Mouse (Mus musculus): Measurements from ENCODE around the gene Chka. TPM values are rescaled to one million over a fixed set of nuclear protein-coding genes. Genes with fewer than 3 reads are reported as not detected.

Chka gene
- polyA plus RNA-seq, 1 experiment = 30.9 TPM

- Histone ChIP-seq H3K79me2 (ENCODE audit: control insufficient read depth, insufficient read depth) (no peaks in the 10 kb centered on the region), H3K36me3 (ENCODE audit: control insufficient read depth, insufficient read depth) (peaks cover 77% of the 10 kb centered on the region)
Measured at GRCm38 (mm10) chr19:3895171-3895631, 43.6 kb downstream of the Chka start.

GRCm38 (mm10) chr19:3896208-3896607, 44.6 kb downstream of the Chka start:
- Histone ChIP-seq H3ac (ENCODE audit: control insufficient read depth, insufficient read length, low read depth) (no peak overlapping the region), H3K36me3 (ENCODE audit: control insufficient read depth, insufficient read depth) (peaks cover 80% of the 10 kb centered on the region), H3K27me3 (ENCODE audit: control insufficient read depth, insufficient read depth, insufficient read length) (no peaks in the 10 kb centered on the region), H3K4me3 (ENCODE audit: insufficient read depth, poor library complexity, severe bottlenecking) (no peak overlapping the region), H3K79me3 (ENCODE audit: low read depth) (no peaks in the 10 kb centered on the region), H3K79me2 (ENCODE audit: control insufficient read depth, insufficient read depth) (peaks cover 3% of the 10 kb centered on the region)
- no peak for TF ChIP-seq FOSL1 (IDR thresholded peaks at IDR 0.05; ENCODE audit: insufficient read depth, low read length, poor library complexity, severe bottlenecking)
- no peak for TF ChIP-seq CTCF (IDR thresholded peaks at IDR 0.05; ENCODE audit: control insufficient read depth, insufficient read depth, insufficient read length)
- TF ChIP-seq MYOG (IDR thresholded peaks at IDR 0.05; ENCODE audit: control insufficient read depth, extremely low read depth, insufficient read length) = no peak
- TF ChIP-seq USF1 (IDR thresholded peaks at IDR 0.05; ENCODE audit: low read depth) = no peak
- no peak for TF ChIP-seq MYOD1 (IDR thresholded peaks at IDR 0.05; ENCODE audit: control insufficient read depth, insufficient read length, low read depth)
- TF ChIP-seq MAX (IDR thresholded peaks at IDR 0.05) = no peak

More at GRCm38 (mm10) chr19:3895171-3895631, 43.6 kb downstream of the Chka start:
- no peak for TF ChIP-seq MYOG (IDR thresholded peaks at IDR 0.05; ENCODE audit: control insufficient read depth, extremely low read depth, insufficient read length)
- no peak for TF ChIP-seq USF1 (IDR thresholded peaks at IDR 0.05; ENCODE audit: low read depth)
- TF ChIP-seq MAX (IDR thresholded peaks at IDR 0.05) = no peak
- TF ChIP-seq MYOD1 (IDR thresholded peaks at IDR 0.05; ENCODE audit: control insufficient read depth, insufficient read length, low read depth) = no peak
- TF ChIP-seq CTCF (IDR thresholded peaks at IDR 0.05; ENCODE audit: control insufficient read depth, insufficient read depth, insufficient read length) = no peak
- TF ChIP-seq CEBPB (IDR thresholded peaks at IDR 0.05; ENCODE audit: low read depth) = no peak
- no peak for TF ChIP-seq FOSL1 (IDR thresholded peaks at IDR 0.05; ENCODE audit: insufficient read depth, low read length, poor library complexity, severe bottlenecking)
- no peaks in the 10 kb centered on the region for H3K79me3 ChIP-seq (ENCODE audit: low read depth)
- no peak overlapping the region for H3K4me3 ChIP-seq (ENCODE audit: insufficient read depth, poor library complexity, severe bottlenecking)
- no peaks in the 10 kb centered on the region for H3K27me3 ChIP-seq (ENCODE audit: control insufficient read depth, insufficient read depth, insufficient read length)
- H3ac ChIP-seq (ENCODE audit: control insufficient read depth, insufficient read length, low read depth) = no peak overlapping the region

- no peaks in the 10 kb centered on the region for H3K27me3 ChIP-seq (ENCODE audit: control insufficient read depth, insufficient read depth, insufficient read length)
- no peak overlapping the region for H3ac ChIP-seq (ENCODE audit: control insufficient read depth, insufficient read length, low read depth)
- no peak for TF ChIP-seq MYOD1 (IDR thresholded peaks at IDR 0.05; ENCODE audit: control insufficient read depth, insufficient read length, low read depth)
- no peak for TF ChIP-seq MAX (IDR thresholded peaks at IDR 0.05)
- TF ChIP-seq CTCF (IDR thresholded peaks at IDR 0.05; ENCODE audit: control insufficient read depth, insufficient read depth, insufficient read length) = no peak
- no peak for TF ChIP-seq CEBPB (IDR thresholded peaks at IDR 0.05; ENCODE audit: low read depth)
- TF ChIP-seq MYOG (IDR thresholded peaks at IDR 0.05; ENCODE audit: control insufficient read depth, extremely low read depth, insufficient read length) = no peak
- TF ChIP-seq FOSL1 (IDR thresholded peaks at IDR 0.05; ENCODE audit: insufficient read depth, low read length, poor library complexity, severe bottlenecking) = no peak
- no peak for TF ChIP-seq USF1 (IDR thresholded peaks at IDR 0.05; ENCODE audit: low read depth)
- H3K36me3 ChIP-seq (ENCODE audit: control insufficient read depth, insufficient read depth) = peaks cover 87% of the 10 kb centered on the region
- H3K79me2 ChIP-seq (ENCODE audit: control insufficient read depth, insufficient read depth) = peaks cover 17% of the 10 kb centered on the region
- no peak overlapping the region for H3K4me3 ChIP-seq (ENCODE audit: insufficient read depth, poor library complexity, severe bottlenecking)
- peaks cover 1% of the 10 kb centered on the region for H3K79me3 ChIP-seq (ENCODE audit: low read depth)
Measured at GRCm38 (mm10) chr19:3897557-3897956, 46.0 kb downstream of the Chka start.

GRCm38 (mm10) chr19:3898952-3899351, 47.4 kb downstream of the Chka start:
- peaks cover 84% of the 10 kb centered on the region for H3K36me3 ChIP-seq (ENCODE audit: control insufficient read depth, insufficient read depth)
- no peaks in the 10 kb centered on the region for H3K27me3 ChIP-seq (ENCODE audit: control insufficient read depth, insufficient read depth, insufficient read length)
- peaks cover 31% of the 10 kb centered on the region for H3K79me2 ChIP-seq (ENCODE audit: control insufficient read depth, insufficient read depth)
- H3ac ChIP-seq (ENCODE audit: control insufficient read depth, insufficient read length, low read depth) = no peak overlapping the region
- TF ChIP-seq CTCF (IDR thresholded peaks at IDR 0.05; ENCODE audit: control insufficient read depth, insufficient read depth, insufficient read length) (no peak), CEBPB (IDR thresholded peaks at IDR 0.05; ENCODE audit: low read depth) (no peak), FOSL1 (IDR thresholded peaks at IDR 0.05; ENCODE audit: insufficient read depth, low read length, poor library complexity, severe bottlenecking) (no peak), MYOD1 (IDR thresholded peaks at IDR 0.05; ENCODE audit: control insufficient read depth, insufficient read length, low read depth) (no peak), MAX (IDR thresholded peaks at IDR 0.05) (no peak), USF1 (IDR thresholded peaks at IDR 0.05; ENCODE audit: low read depth) (no peak), MYOG (IDR thresholded peaks at IDR 0.05; ENCODE audit: control insufficient read depth, extremely low read depth, insufficient read length) (no peak)
- H3K4me3 ChIP-seq (ENCODE audit: insufficient read depth, poor library complexity, severe bottlenecking) = no peak overlapping the region
- peaks cover 6% of the 10 kb centered on the region for H3K79me3 ChIP-seq (ENCODE audit: low read depth)

- Histone ChIP-seq H3K36me3 (ENCODE audit: control insufficient read depth, insufficient read depth) (peaks cover 78% of the 10 kb centered on the region), H3K79me2 (ENCODE audit: control insufficient read depth, insufficient read depth) (peaks cover 37% of the 10 kb centered on the region), H3K79me3 (ENCODE audit: low read depth) (peaks cover 7% of the 10 kb centered on the region), H3K27me3 (ENCODE audit: control insufficient read depth, insufficient read depth, insufficient read length) (no peaks in the 10 kb centered on the region), H3ac (ENCODE audit: control insufficient read depth, insufficient read length, low read depth) (no peak overlapping the region), H3K4me3 (ENCODE audit: insufficient read depth, poor library complexity, severe bottlenecking) (no peak overlapping the region)
- TF ChIP-seq MYOD1 (IDR thresholded peaks at IDR 0.05; ENCODE audit: control insufficient read depth, insufficient read length, low read depth) (no peak), FOSL1 (IDR thresholded peaks at IDR 0.05; ENCODE audit: insufficient read depth, low read length, poor library complexity, severe bottlenecking) (no peak), USF1 (IDR thresholded peaks at IDR 0.05; ENCODE audit: low read depth) (no peak), CTCF (IDR thresholded peaks at IDR 0.05; ENCODE audit: control insufficient read depth, insufficient read depth, insufficient read length) (no peak), CEBPB (IDR thresholded peaks at IDR 0.05; ENCODE audit: low read depth) (no peak), MYOG (IDR thresholded peaks at IDR 0.05; ENCODE audit: control insufficient read depth, extremely low read depth, insufficient read length) (no peak), MAX (IDR thresholded peaks at IDR 0.05) (no peak)
Measured at GRCm38 (mm10) chr19:3899618-3900017, 48.0 kb downstream of the Chka start.

Measured in C2C12 (cell line).